7 mouse cellular contexts compared by ENCODE assay signal in genomic region chr11:98400161-98400726, GRCm38 (mm10). TPM values are rescaled to one million over a fixed set of nuclear protein-coding genes. Genes with fewer than 3 reads are reported as not detected.
A peak's percentile ranks its signal among the peaks of the same experiment; 100 is the strongest.
DNase-seq lines count a peak whose midpoint lies in the region; ATAC-seq lines count a peak whose summit lies in the region.

Pgap3 (minus strand) TSS chr11:98400490.

- peaks cover 16% of the 10 kb centered on the region for H3K4me1 ChIP-seq in embryonic facial prominence, embryonic 10.5 days
- peaks cover 3% of the 10 kb centered on the region; the same call in 1 of the 2 replicates for H3K4me1 ChIP-seq in limb, embryonic 11.5 days (ENCODE audit: control insufficient read depth, insufficient read depth, low read length)
- H3K4me1 ChIP-seq in midbrain, embryonic 14.5 days (ENCODE audit: control insufficient read depth, insufficient read depth, low read length) = peaks cover 13% of the 10 kb centered on the region

- H3K27ac ChIP-seq in embryonic facial prominence, embryonic 10.5 days (replicated peaks) = peak within 1 kb of the TSS; percentile 98
- H3K27ac ChIP-seq in limb, embryonic 11.5 days (replicated peaks; ENCODE audit: low read depth, low read length) = peak within 1 kb of the TSS; percentile 94
- peak within 1 kb of the TSS; percentile 94 for H3K27ac ChIP-seq in midbrain, embryonic 14.5 days (replicated peaks; ENCODE audit: low read depth, low read length)

- H3K4me2 ChIP-seq in limb, embryonic 11.5 days (ENCODE audit: low read depth, severe bottlenecking) = peak within 1 kb of the TSS; percentile 68
- peak within 1 kb of the TSS; percentile 58 for H3K4me2 ChIP-seq in midbrain, embryonic 14.5 days (ENCODE audit: low read length)

- no peaks in the 10 kb centered on the region for H3K9me3 ChIP-seq in embryonic facial prominence, embryonic 10.5 days
- no peaks in the 10 kb centered on the region for H3K9me3 ChIP-seq in limb, embryonic 11.5 days (ENCODE audit: control insufficient read depth, low read length)
- no peaks in the 10 kb centered on the region for H3K9me3 ChIP-seq in midbrain, embryonic 14.5 days (ENCODE audit: control insufficient read depth, low read length)

- H3K36me3 ChIP-seq in embryonic facial prominence, embryonic 10.5 days (replicated peaks) = no peaks in the 10 kb centered on the region
- H3K36me3 ChIP-seq in limb, embryonic 11.5 days (ENCODE audit: control insufficient read depth, insufficient read depth, low read length) = no peaks in the 10 kb centered on the region
- H3K36me3 ChIP-seq in midbrain, embryonic 14.5 days (ENCODE audit: control insufficient read depth, insufficient read depth, low read length) = no peaks in the 10 kb centered on the region

- peak within 1 kb of the TSS; percentile 84 for H3K9ac ChIP-seq in limb, embryonic 11.5 days (ENCODE audit: low read length)
- H3K9ac ChIP-seq in midbrain, embryonic 14.5 days (replicated peaks; ENCODE audit: low read length) = peak within 1 kb of the TSS; percentile 58

- peak; percentile 92 for DNase-seq in adrenal gland, postnatal 10 days
- DNase-seq in embryonic facial prominence, embryonic 10.5 days (ENCODE audit: low spot score) = peak; percentile 93
- peak; percentile 91 for DNase-seq in kidney, adult 18-20 months
- peak; percentile 90 for DNase-seq in limb, embryonic 11.5 days (ENCODE audit: low spot score)
- DNase-seq in midbrain, embryonic 14.5 days = peak; percentile 94
- peak; percentile 82 to 85 for DNase-seq in spleen, adult 18-20 months

- H3K4me3 ChIP-seq in embryonic facial prominence, embryonic 10.5 days = peak within 1 kb of the TSS; percentile 88
- peak within 1 kb of the TSS; percentile 59 for H3K4me3 ChIP-seq in limb, embryonic 11.5 days (ENCODE audit: low read depth, low read length)
- peak within 1 kb of the TSS; percentile 54 for H3K4me3 ChIP-seq in midbrain, embryonic 14.5 days (replicated peaks; ENCODE audit: low read depth, low read length)

- H3K27me3 ChIP-seq in embryonic facial prominence, embryonic 10.5 days (replicated peaks; ENCODE audit: low read depth, poor library complexity, severe bottlenecking) = no peaks in the 10 kb centered on the region
- H3K27me3 ChIP-seq in limb, embryonic 11.5 days (ENCODE audit: control insufficient read depth, insufficient read depth, low read length) = no peaks in the 10 kb centered on the region
- no peaks in the 10 kb centered on the region for H3K27me3 ChIP-seq in midbrain, embryonic 14.5 days (ENCODE audit: control insufficient read depth, insufficient read depth, low read length)

- peak; percentile 93 for ATAC-seq in granulocyte monocyte progenitor cell, adult 5-6 weeks (replicated peaks; ENCODE audit: poor library complexity, severe bottlenecking)
- peak; percentile 85 for ATAC-seq in limb, embryonic 11.5 days (ENCODE audit: insufficient number of reproducible peaks, low FRiP score, low TSS enrichment, low read depth)
- peak; percentile 91 for ATAC-seq in midbrain, embryonic 14.5 days (ENCODE audit: low FRiP score, low TSS enrichment)

- under 1% methylated on average over 40 of the region's 40 CpGs for WGBS in embryonic facial prominence, embryonic 10.5 days
- WGBS in limb, embryonic 11.5 days = under 1% methylated on average over 40 of the region's 40 CpGs
- under 1% methylated on average over 40 of the region's 40 CpGs for WGBS in midbrain, embryonic 14.5 days

RNA-seq across cellular contexts. Expression of gene Pgap3, which starts in this region (rescaled TPM):
- 1 to 10 TPM; 4.9 to 6.8 TPM for total RNA-seq in adrenal gland, postnatal 10 days (2021)
- polyA plus RNA-seq in embryonic facial prominence, embryonic 10.5 days (2016; fragmentation: Nextera tagmentation; extraction: Ambion mirVana) = 9.6 TPM in 2 replicates
- 1.3 and 3.1 TPM in 2 replicates for total RNA-seq in granulocyte monocyte progenitor cell, adult 5-6 weeks (2014; fragmentation: Nextera tagmentation)
- total RNA-seq in granulocyte monocyte progenitor cell, adult 5-6 weeks (2017) = 1.4 and 2.8 TPM in 2 replicates
- polyA plus RNA-seq in limb, embryonic 11.5 days (2014; fragmentation: Nextera tagmentation; extraction: Ambion mirVana) = 6.3 and 9.5 TPM in 2 replicates
- polyA plus RNA-seq in midbrain, embryonic 14.5 days (2014; fragmentation: Nextera tagmentation; extraction: Ambion mirVana) = 6.4 and 6.9 TPM in 2 replicates

Comparison
In these comparisons a context has a peak if more than half of its experiments do, and no peak if none do; other contexts are left out.
1. Peak in every context shown above with its lines: DNase-seq, ATAC-seq, H3K4me3 ChIP-seq and H3K27ac ChIP-seq.